Mouse (Mus musculus) liver, postnatal 0 days (tissue): Measurements from ENCODE around the gene Flg. TPM values are rescaled to one million over a fixed set of nuclear protein-coding genes. Genes with fewer than 3 reads are reported as not detected.

Experiments used
- ATAC-seq: fragments of 200-750 bp; cut with Nextera tagmentation; 2 replicates; pipeline ENCODE4 v1.8.0; 2017; ENCODE audit warnings: mild to moderate bottlenecking, moderate library complexity
- DNase-seq: peaks from one replicate; pipeline ENCODE4 v3.0.0-alpha.2; 2016
- H3K27ac ChIP-seq: fragments of 300-500 bp; sonication (generic); 2 replicates; pipeline ENCODE4 v1.5.1; 2014; ENCODE audit warnings: antibody characterized with exemption, moderate library complexity, mild to moderate bottlenecking, low read depth
- H3K27me3 ChIP-seq: fragments of 300-500 bp; sonication (generic); 2 replicates; pipeline ENCODE4 v1.6.1; 2014; ENCODE audit warnings: low read length, control low read depth, mixed read lengths; ENCODE audit not compliant: insufficient read depth
- H3K36me3 ChIP-seq: fragments of 300-500 bp; sonication (generic); replicated peaks from 2 replicates; pipeline ENCODE4 v1.6.1; 2014; ENCODE audit warnings: mild to moderate bottlenecking, control low read depth, low read length, moderate library complexity, mixed read lengths; ENCODE audit not compliant: insufficient read depth
- H3K4me1 ChIP-seq: fragments of 300-500 bp; sonication (generic); 2 replicates; pipeline ENCODE4 v1.6.1; 2014; ENCODE audit warnings: antibody characterized with exemption, mild to moderate bottlenecking, control low read depth; ENCODE audit not compliant: insufficient read depth
- H3K4me2 ChIP-seq: fragments of 300-500 bp; sonication (generic); 2 replicates; pipeline ENCODE4 v1.6.1; 2014; ENCODE audit warnings: low read depth, mild to moderate bottlenecking, low read length, moderate library complexity, mixed read lengths
- H3K4me3 ChIP-seq: fragments of 300-500 bp; sonication (generic); 2 replicates; pipeline ENCODE4 v1.5.1; 2014; ENCODE audit warnings: low read depth, low read length
- H3K9ac ChIP-seq: fragments of 300-500 bp; sonication (generic); replicated peaks from 2 replicates; pipeline ENCODE4 v1.6.1; 2014; ENCODE audit warnings: mild to moderate bottlenecking, moderate library complexity
- H3K9me3 ChIP-seq: fragments of 300-500 bp; sonication (generic); 2 replicates; pipeline ENCODE4 v1.6.1; 2016; ENCODE audit warnings: mild to moderate bottlenecking, control low read depth, low read length, mixed read lengths
- CTCF ChIP-seq: sonication (generic); IDR thresholded peaks from 2 replicates; pipeline ENCODE4 v1.5.1; 2016; ENCODE audit warnings: antibody characterized with exemption, low read depth
- EP300 ChIP-seq: IDR thresholded peaks from 2 replicates; pipeline ENCODE4 v1.6.1; 2016; ENCODE audit warnings: antibody characterized with exemption, low read depth, mild to moderate bottlenecking
- WGBS: fragments of 180-500 bp; shearing (Covaris S2); extraction: QIAGEN DNeasy Blood & Tissue Kit; methylation state at CpG from one replicate; pipeline ENCODE4 v1.1.7; 2014; ENCODE audit not compliant: insufficient replicate concordance; 5-methylcytosine and 5-hydroxymethylcytosine counted together
- polyA plus RNA-seq: library from polyadenylated mRNA; unstranded; fragments of >200 nt; fragmentation: Nextera tagmentation; extraction: Ambion mirVana; gene quantifications from 2 replicates; pipeline ENCODE4 v1.2.1, GENCODE M21; 2015

The Flg gene
- polyA plus RNA-seq, 1 experiment from 2014 or later = not detected

DNA sequence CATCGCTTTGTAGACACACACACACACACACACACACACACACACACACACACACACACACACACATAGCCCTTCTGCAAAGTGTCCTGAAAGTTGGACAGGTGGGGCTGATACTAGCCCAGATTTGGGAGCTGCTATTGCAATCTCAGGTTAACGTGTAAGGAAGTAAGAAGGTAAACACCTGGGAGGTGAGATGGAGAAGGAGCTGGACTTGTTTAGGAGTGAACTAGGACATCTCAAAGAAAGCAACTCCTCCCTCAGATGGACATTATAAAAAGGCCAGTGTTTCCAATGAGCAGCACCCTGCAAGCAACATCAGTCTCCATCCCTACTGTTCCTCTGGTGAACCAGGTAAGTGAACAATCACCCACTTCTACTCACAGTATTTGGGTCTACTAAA, 46.1 kb downstream of the Flg start, which contains the start of gene Hrnr:
Gene Hrnr, plus strand, starts transcription at position 301 of the 400 bp plus-strand sequence.
- DNase-seq (no peak), ATAC-seq (no peak)
- Histone ChIP-seq H3K9ac (no peak within 1 kb of the TSS), H3K4me2 (no peak within 1 kb of the TSS), H3K4me1 (no peaks in the 10 kb centered on the region), H3K27ac (no peak within 1 kb of the TSS), H3K4me3 (no peak within 1 kb of the TSS), H3K9me3 (no peaks in the 10 kb centered on the region), H3K27me3 (no peaks in the 10 kb centered on the region), H3K36me3 (no peaks in the 10 kb centered on the region)
- WGBS = 78% methylated on average over 2 of the region's 2 CpGs
- TF ChIP-seq EP300 (no peak), CTCF (no peak)

DNA sequence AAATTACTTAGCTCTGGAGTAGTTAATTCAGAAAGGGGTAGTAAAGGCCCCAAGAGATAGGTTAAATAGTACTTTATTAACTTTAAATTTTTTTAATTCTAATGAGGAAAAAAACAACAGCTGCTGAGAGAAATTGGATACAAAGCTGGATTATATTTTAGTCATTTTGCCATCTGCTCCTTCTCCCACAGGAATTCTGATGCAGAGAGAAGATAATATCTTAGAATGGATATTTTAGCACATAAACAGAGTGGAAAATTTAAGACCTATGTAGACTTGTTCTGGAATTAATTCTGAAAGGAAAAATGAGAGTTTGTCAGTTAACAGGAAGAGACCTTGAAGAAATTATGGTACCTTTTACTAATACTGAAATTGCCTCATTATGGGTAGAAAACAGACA, 64.4 kb downstream of the Flg start:
- Histone ChIP-seq H3K27ac (no peak overlapping the region), H3K4me1 (no peaks in the 10 kb centered on the region), H3K4me3 (no peak overlapping the region), H3K9me3 (no peaks in the 10 kb centered on the region), H3K27me3 (no peaks in the 10 kb centered on the region), H3K36me3 (no peaks in the 10 kb centered on the region), H3K4me2 (no peak overlapping the region), H3K9ac (no peak overlapping the region)
- DNase-seq = no peak
- TF ChIP-seq CTCF (no peak), EP300 (no peak)
- ATAC-seq = no peak

DNA sequence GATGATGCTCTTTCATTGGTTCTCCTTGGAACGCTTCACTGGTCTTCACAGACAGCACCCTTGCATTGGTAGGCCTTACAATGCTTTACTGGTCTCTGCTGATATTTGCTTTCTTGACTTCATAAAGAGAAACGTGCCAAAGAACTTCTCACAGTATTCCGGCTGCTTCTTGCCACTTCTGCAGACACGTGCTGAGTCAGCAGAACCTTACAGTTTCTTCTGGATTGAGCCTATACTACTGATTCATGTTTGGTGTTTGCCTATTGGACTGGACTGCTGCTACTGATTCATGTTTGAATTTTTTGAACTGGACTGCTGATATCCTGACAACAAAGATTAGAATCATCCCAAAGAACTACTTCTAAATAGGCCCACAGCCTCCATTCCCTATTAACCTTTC, 66.7 kb downstream of the Flg start:
- H3K27ac ChIP-seq = no peak overlapping the region
- H3K4me2 ChIP-seq = no peak overlapping the region
- H3K9me3 ChIP-seq = no peaks in the 10 kb centered on the region
- 77% methylated on average over 4 of the region's 4 CpGs for WGBS
- DNase-seq (no peak), ATAC-seq (no peak)
- H3K36me3 ChIP-seq = no peaks in the 10 kb centered on the region
- H3K4me3 ChIP-seq = no peak overlapping the region
- TF ChIP-seq EP300 (no peak), CTCF (no peak)
- no peaks in the 10 kb centered on the region for H3K27me3 ChIP-seq
- no peaks in the 10 kb centered on the region for H3K4me1 ChIP-seq
- no peak overlapping the region for H3K9ac ChIP-seq

Other genes with a start within 250 kb of the Flg start
- gene Gm4858, start 204.7 kb upstream of the Flg start, polyA plus RNA-seq = not detected in 2 replicates
- gene Crnn, start 128.7 kb upstream of the Flg start, polyA plus RNA-seq = not detected in 2 replicates
- not detected in 2 replicates for gene Flg2, start 76.2 kb upstream of the Flg start, polyA plus RNA-seq
- not detected in 2 replicates for gene Hrnr, start 46.2 kb downstream of the Flg start, polyA plus RNA-seq
- not detected in 2 replicates for gene Rptn, start 120.2 kb downstream of the Flg start, polyA plus RNA-seq
- gene Tchh, start 168.8 kb downstream of the Flg start, polyA plus RNA-seq = 0.06 TPM in 2 replicates
- gene Tchhl1, start 195.2 kb downstream of the Flg start, polyA plus RNA-seq = not detected in 2 replicates
- gene S100a11, start 247.0 kb downstream of the Flg start, polyA plus RNA-seq = 330 and 336 TPM in 2 replicates